Mouse (Mus musculus) embryo, embryonic 9.5 days (tissue): ENCODE results near the gene Iba57.
A peak's percentile ranks its signal among the peaks of the same experiment; 100 is the strongest.

Experiments
- DNase-seq: peaks from one replicate; pipeline ENCODE4 v3.0.0-alpha.2; 2017; ENCODE audit errors: extremely low spot score

Gene Iba57

GRCm38 (mm10) chr11:59174189-59174838 lies 10.8 kb upstream of the Iba57 start:
- no peak for DNase-seq

GRCm38 (mm10) chr11:59170549-59170948 lies 7.0 kb upstream of the Iba57 start:
- no peak for DNase-seq

- no peak for DNase-seq
Measured at GRCm38 (mm10) chr11:59169807-59170206, 6.3 kb upstream of the Iba57 start.

GRCm38 (mm10) chr11:59165616-59166241 lies 2.2 kb upstream of the Iba57 start:
- DNase-seq = no peak

GRCm38 (mm10) chr11:59164384-59164783 lies 845 bp upstream of the Iba57 start:
- DNase-seq = no peak

- DNase-seq = no peak
Measured at GRCm38 (mm10) chr11:59162443-59163254, 890 bp downstream of the Iba57 start.

- DNase-seq = no peak
Measured at GRCm38 (mm10) chr11:59161398-59161797, 2.1 kb downstream of the Iba57 start.

- DNase-seq = no peak
Measured at GRCm38 (mm10) chr11:59159558-59159957, 4.0 kb downstream of the Iba57 start.

- no peak for DNase-seq
Measured at GRCm38 (mm10) chr11:59159099-59159498, 4.4 kb downstream of the Iba57 start.

- no peak for DNase-seq
Measured at GRCm38 (mm10) chr11:59155900-59156299, 7.6 kb downstream of the Iba57 start.

- no peak for DNase-seq
Measured at GRCm38 (mm10) chr11:59154220-59154619, 9.3 kb downstream of the Iba57 start.

GRCm38 (mm10) chr11:59151729-59152128 lies 11.8 kb downstream of the Iba57 start:
- no peak for DNase-seq

GRCm38 (mm10) chr11:59149302-59149701 lies 14.2 kb downstream of the Iba57 start:
- no peak for DNase-seq

- DNase-seq = no peak
Measured at GRCm38 (mm10) chr11:59142962-59143361, 20.6 kb downstream of the Iba57 start.

GRCm38 (mm10) chr11:59141772-59142370 lies 21.7 kb downstream of the Iba57 start:
- peak; percentile 79 for DNase-seq

- no peak for DNase-seq
Measured at GRCm38 (mm10) chr11:59138537-59139486, 24.7 kb downstream of the Iba57 start.

GRCm38 (mm10) chr11:59136994-59137706 lies 26.4 kb downstream of the Iba57 start:
- no peak for DNase-seq

- DNase-seq = no peak
Measured at GRCm38 (mm10) chr11:59135904-59136452, 27.6 kb downstream of the Iba57 start, which contains the start of gene Obscn. Gene Obscn, minus strand, starts transcription at chr11:59136402.

GRCm38 (mm10) chr11:59135051-59135820 lies 28.3 kb downstream of the Iba57 start:
- DNase-seq = no peak
